Mouse (Mus musculus): Measurements from ENCODE around the gene Plagl1. TPM values are rescaled to one million over a fixed set of nuclear protein-coding genes. Genes with fewer than 3 reads are reported as not detected.

The Plagl1 gene
- polyA plus RNA-seq, 1 experiment from 2014 or later, result 44.1 TPM

- no peaks in the 10 kb centered on the region for H3K27me3 ChIP-seq (ENCODE audit: control insufficient read depth, insufficient read depth, low read length)
- H3K9ac ChIP-seq, result no peak overlapping the region
- ATAC-seq (ENCODE audit: low FRiP score) (no peak), DNase-seq (ENCODE audit: low spot score) (no peak)
- peaks cover 30% of the 10 kb centered on the region for H3K4me1 ChIP-seq (replicated peaks; ENCODE audit: control insufficient read depth, insufficient read depth, low read length)
- H3K4me3 ChIP-seq (replicated peaks; ENCODE audit: low read length), result no peak overlapping the region
- no peak overlapping the region for H3K4me2 ChIP-seq (replicated peaks)
- H3K27ac ChIP-seq, result no peak overlapping the region
- WGBS, result 27% methylated on average over 7 of the region's 7 CpGs
- no peaks in the 10 kb centered on the region for H3K36me3 ChIP-seq (replicated peaks; ENCODE audit: control insufficient read depth, insufficient read depth)
- H3K9me3 ChIP-seq (ENCODE audit: control insufficient read depth, low read length), result no peaks in the 10 kb centered on the region
Observed at GRCm38 (mm10) chr10:13118024-13118769, 57.9 kb downstream of the Plagl1 start.

- 16% methylated on average over 5 of the region's 5 CpGs for WGBS
- Histone ChIP-seq H3K9me3 (ENCODE audit: control insufficient read depth, low read length) (no peaks in the 10 kb centered on the region), H3K36me3 (replicated peaks; ENCODE audit: control insufficient read depth, insufficient read depth) (no peaks in the 10 kb centered on the region), H3K27me3 (ENCODE audit: control insufficient read depth, insufficient read depth, low read length) (no peaks in the 10 kb centered on the region), H3K9ac (no peak overlapping the region), H3K4me3 (replicated peaks; ENCODE audit: low read length) (no peak overlapping the region), H3K4me1 (replicated peaks; ENCODE audit: control insufficient read depth, insufficient read depth, low read length) (peaks cover 30% of the 10 kb centered on the region), H3K27ac (peak overlapping the region; percentile 16; the same call in 1 of the 2 replicates), H3K4me2 (replicated peaks) (no peak overlapping the region)
- DNase-seq (ENCODE audit: low spot score), result no peak
- no peak for ATAC-seq (ENCODE audit: low FRiP score)
Observed at GRCm38 (mm10) chr10:13118770-13119102, 58.4 kb downstream of the Plagl1 start.

GRCm38 (mm10) chr10:13119300-13119699, 59.0 kb downstream of the Plagl1 start:
- H3K9me3 ChIP-seq (ENCODE audit: control insufficient read depth, low read length), result no peaks in the 10 kb centered on the region
- WGBS, result 27% methylated on average over 2 of the region's 2 CpGs
- H3K27me3 ChIP-seq (ENCODE audit: control insufficient read depth, insufficient read depth, low read length), result no peaks in the 10 kb centered on the region
- DNase-seq (ENCODE audit: low spot score) (no peak), ATAC-seq (ENCODE audit: low FRiP score) (no peak; the same call in 1 of the 2 replicates)
- H3K27ac ChIP-seq, result no peak overlapping the region
- no peak overlapping the region for H3K9ac ChIP-seq
- H3K4me1 ChIP-seq (replicated peaks; ENCODE audit: control insufficient read depth, insufficient read depth, low read length), result peaks cover 30% of the 10 kb centered on the region
- no peaks in the 10 kb centered on the region for H3K36me3 ChIP-seq (replicated peaks; ENCODE audit: control insufficient read depth, insufficient read depth)
- no peak overlapping the region for H3K4me3 ChIP-seq (replicated peaks; ENCODE audit: low read length)
- no peak overlapping the region for H3K4me2 ChIP-seq (replicated peaks)

DNA sequence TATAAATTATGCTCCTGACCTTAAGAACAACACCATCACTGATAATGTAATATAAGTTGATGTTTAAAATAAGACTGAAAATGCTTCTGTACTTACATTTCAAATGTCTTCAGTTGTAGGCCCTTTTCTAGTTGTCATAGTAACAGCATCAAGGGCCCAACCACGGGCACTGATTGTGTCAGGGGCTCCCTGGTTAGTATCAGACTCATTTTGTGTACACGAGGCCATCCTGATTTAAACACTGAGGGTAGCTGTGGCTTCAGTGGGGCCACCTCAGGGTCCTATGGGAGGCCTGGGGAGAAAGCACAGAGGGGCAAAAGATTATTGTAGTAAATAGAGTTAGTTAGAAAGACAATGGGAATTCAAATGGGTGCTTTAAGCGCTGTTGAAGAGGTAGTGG, 65.5 kb downstream of the Plagl1 start:
- DNase-seq (ENCODE audit: low spot score) (no peak), ATAC-seq (ENCODE audit: low FRiP score) (no peak)
- H3K9me3 ChIP-seq (ENCODE audit: control insufficient read depth, low read length), result no peaks in the 10 kb centered on the region
- no peak overlapping the region for H3K9ac ChIP-seq
- no peak overlapping the region for H3K4me3 ChIP-seq (replicated peaks; ENCODE audit: low read length)
- WGBS, result 50% methylated on average over 3 of the region's 3 CpGs
- H3K4me1 ChIP-seq (replicated peaks; ENCODE audit: control insufficient read depth, insufficient read depth, low read length), result no peaks in the 10 kb centered on the region
- no peaks in the 10 kb centered on the region for H3K27me3 ChIP-seq (ENCODE audit: control insufficient read depth, insufficient read depth, low read length)
- no peak overlapping the region for H3K27ac ChIP-seq
- no peak overlapping the region for H3K4me2 ChIP-seq (replicated peaks)
- H3K36me3 ChIP-seq (replicated peaks; ENCODE audit: control insufficient read depth, insufficient read depth), result no peaks in the 10 kb centered on the region

- DNase-seq (ENCODE audit: low spot score), result no peak
- Histone ChIP-seq H3K4me2 (replicated peaks) (no peak overlapping the region), H3K27ac (no peak overlapping the region), H3K4me3 (replicated peaks; ENCODE audit: low read length) (no peak overlapping the region), H3K27me3 (ENCODE audit: control insufficient read depth, insufficient read depth, low read length) (no peaks in the 10 kb centered on the region), H3K4me1 (replicated peaks; ENCODE audit: control insufficient read depth, insufficient read depth, low read length) (no peaks in the 10 kb centered on the region), H3K9me3 (ENCODE audit: control insufficient read depth, low read length) (no peaks in the 10 kb centered on the region), H3K36me3 (replicated peaks; ENCODE audit: control insufficient read depth, insufficient read depth) (no peaks in the 10 kb centered on the region), H3K9ac (no peak overlapping the region)
- 81% methylated on average over 13 of the region's 13 CpGs for WGBS
- no peak for ATAC-seq (ENCODE audit: low FRiP score)
Observed at GRCm38 (mm10) chr10:13127335-13127734, 67.0 kb downstream of the Plagl1 start.

GRCm38 (mm10) chr10:13127946-13128345, 67.6 kb downstream of the Plagl1 start:
- DNase-seq (ENCODE audit: low spot score) (no peak), ATAC-seq (ENCODE audit: low FRiP score) (no peak)
- Histone ChIP-seq H3K36me3 (replicated peaks; ENCODE audit: control insufficient read depth, insufficient read depth) (no peaks in the 10 kb centered on the region), H3K27me3 (ENCODE audit: control insufficient read depth, insufficient read depth, low read length) (no peaks in the 10 kb centered on the region), H3K9me3 (ENCODE audit: control insufficient read depth, low read length) (no peaks in the 10 kb centered on the region), H3K9ac (no peak overlapping the region), H3K4me2 (replicated peaks) (no peak overlapping the region), H3K4me1 (replicated peaks; ENCODE audit: control insufficient read depth, insufficient read depth, low read length) (no peaks in the 10 kb centered on the region), H3K4me3 (replicated peaks; ENCODE audit: low read length) (no peak overlapping the region), H3K27ac (no peak overlapping the region)
- WGBS, result 87% methylated on average over 7 of the region's 7 CpGs

DNA sequence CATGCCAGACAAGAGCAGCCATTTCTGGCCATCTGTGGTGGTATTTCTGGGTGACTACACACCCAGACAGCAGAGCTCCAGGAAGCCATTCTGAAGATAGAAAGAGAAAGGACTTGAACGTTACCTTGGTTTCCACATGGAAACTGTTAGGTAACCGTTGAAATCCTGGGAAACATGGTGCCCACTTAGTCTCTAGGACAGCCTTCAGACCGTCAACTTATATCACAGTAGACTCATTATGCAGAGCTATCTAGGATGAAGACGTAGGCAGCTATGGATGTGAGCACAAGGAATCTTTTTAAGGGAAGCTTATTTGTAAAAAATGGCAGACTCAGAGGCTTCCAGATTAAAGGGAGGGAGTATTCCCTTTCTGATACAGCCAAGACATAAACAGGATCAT, 73.5 kb downstream of the Plagl1 start:
- no peak for DNase-seq (ENCODE audit: low spot score)
- no peaks in the 10 kb centered on the region for H3K9me3 ChIP-seq (ENCODE audit: control insufficient read depth, low read length)
- 83% methylated on average over 4 of the region's 4 CpGs for WGBS
- no peaks in the 10 kb centered on the region for H3K4me1 ChIP-seq (replicated peaks; ENCODE audit: control insufficient read depth, insufficient read depth, low read length)
- no peak overlapping the region for H3K9ac ChIP-seq
- no peak overlapping the region for H3K27ac ChIP-seq
- no peak overlapping the region for H3K4me3 ChIP-seq (replicated peaks; ENCODE audit: low read length)
- H3K4me2 ChIP-seq (replicated peaks), result no peak overlapping the region
- no peaks in the 10 kb centered on the region for H3K27me3 ChIP-seq (ENCODE audit: control insufficient read depth, insufficient read depth, low read length)
- H3K36me3 ChIP-seq (replicated peaks; ENCODE audit: control insufficient read depth, insufficient read depth), result no peaks in the 10 kb centered on the region
- no peak for ATAC-seq (ENCODE audit: low FRiP score)

DNA sequence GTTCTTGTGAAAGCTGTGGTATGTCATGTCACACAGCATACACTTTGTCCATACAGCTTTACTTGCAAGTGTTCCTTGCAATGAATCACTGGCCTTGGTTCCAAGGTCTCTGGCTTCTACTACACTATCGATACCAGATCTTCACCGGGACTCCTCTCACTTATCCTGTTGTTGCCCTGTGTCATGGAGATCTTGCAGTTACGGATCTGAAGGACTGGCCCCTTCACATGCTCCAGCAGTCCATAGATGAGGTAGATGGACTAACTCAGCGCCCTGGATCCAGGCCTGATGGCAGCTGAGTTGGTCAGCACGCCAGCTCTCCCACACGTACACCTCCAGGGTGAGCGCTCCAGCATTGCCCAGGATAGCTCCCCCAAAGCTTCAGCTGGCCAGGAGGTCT, 75.0 kb downstream of the Plagl1 start:
- Histone ChIP-seq H3K4me3 (replicated peaks; ENCODE audit: low read length) (no peak overlapping the region), H3K4me1 (replicated peaks; ENCODE audit: control insufficient read depth, insufficient read depth, low read length) (no peaks in the 10 kb centered on the region), H3K9me3 (ENCODE audit: control insufficient read depth, low read length) (no peaks in the 10 kb centered on the region), H3K9ac (no peak overlapping the region), H3K36me3 (replicated peaks; ENCODE audit: control insufficient read depth, insufficient read depth) (no peaks in the 10 kb centered on the region), H3K27ac (no peak overlapping the region), H3K27me3 (ENCODE audit: control insufficient read depth, insufficient read depth, low read length) (no peaks in the 10 kb centered on the region), H3K4me2 (replicated peaks) (no peak overlapping the region)
- ATAC-seq (ENCODE audit: low FRiP score), result no peak
- 95% methylated on average over 7 of the region's 7 CpGs for WGBS
- no peak for DNase-seq (ENCODE audit: low spot score)

DNA sequence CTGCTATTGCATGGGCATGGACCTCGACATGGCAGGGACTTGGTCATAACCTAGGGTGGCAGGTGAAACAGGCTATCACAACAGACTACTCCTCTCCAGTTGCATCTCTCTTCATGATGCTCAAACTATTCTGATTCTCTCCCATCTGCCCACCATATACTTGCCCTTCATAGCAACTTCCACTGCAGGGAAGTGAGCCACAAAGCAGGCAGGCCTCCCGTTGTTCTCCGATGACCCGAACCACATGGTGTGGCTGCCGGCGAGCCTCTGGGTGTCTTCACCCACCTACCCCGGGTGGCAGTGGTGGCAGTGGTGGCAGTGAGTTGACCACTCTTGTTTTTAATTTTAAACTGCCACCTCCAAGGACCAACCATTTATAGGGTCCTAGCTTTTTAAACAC, 75.4 kb downstream of the Plagl1 start:
- H3K27me3 ChIP-seq (ENCODE audit: control insufficient read depth, insufficient read depth, low read length), result no peaks in the 10 kb centered on the region

GRCm38 (mm10) chr10:13137906-13138305, 77.6 kb downstream of the Plagl1 start:
- Histone ChIP-seq H3K4me1 (replicated peaks; ENCODE audit: control insufficient read depth, insufficient read depth, low read length) (no peaks in the 10 kb centered on the region), H3K4me3 (replicated peaks; ENCODE audit: low read length) (no peak overlapping the region), H3K9ac (no peak overlapping the region), H3K27ac (no peak overlapping the region), H3K27me3 (ENCODE audit: control insufficient read depth, insufficient read depth, low read length) (no peaks in the 10 kb centered on the region), H3K9me3 (ENCODE audit: control insufficient read depth, low read length) (no peaks in the 10 kb centered on the region), H3K36me3 (replicated peaks; ENCODE audit: control insufficient read depth, insufficient read depth) (no peaks in the 10 kb centered on the region), H3K4me2 (replicated peaks) (no peak overlapping the region)
- 86% methylated on average over 6 of the region's 6 CpGs for WGBS
- DNase-seq (ENCODE audit: low spot score) (no peak), ATAC-seq (ENCODE audit: low FRiP score) (no peak)

More for the DNA sequence above, 75.4 kb downstream of the Plagl1 start:
- Histone ChIP-seq H3K27ac (no peak overlapping the region), H3K9me3 (ENCODE audit: control insufficient read depth, low read length) (no peaks in the 10 kb centered on the region), H3K4me1 (replicated peaks; ENCODE audit: control insufficient read depth, insufficient read depth, low read length) (no peaks in the 10 kb centered on the region), H3K4me3 (replicated peaks; ENCODE audit: low read length) (no peak overlapping the region), H3K4me2 (replicated peaks) (no peak overlapping the region), H3K9ac (no peak overlapping the region), H3K36me3 (replicated peaks; ENCODE audit: control insufficient read depth, insufficient read depth) (no peaks in the 10 kb centered on the region)
- 96% methylated on average over 7 of the region's 7 CpGs for WGBS
- ATAC-seq (ENCODE audit: low FRiP score), result no peak
- no peak for DNase-seq (ENCODE audit: low spot score)

All from hindbrain, embryonic 14.5 days (tissue).